Mouse (Mus musculus) lung, postnatal 0 days (tissue): ENCODE measurements at regions not wholly inside any gene's neighbourhood (a gene's known extent, or its start where the extent isn't known, plus 50 kb on each side); places are given as distances from the start of the nearest gene placed in this dataset.

Experiments
- CTCF ChIP-seq: IDR thresholded peaks from 2 replicates; pipeline ENCODE4 v1.5.1; 2016; ENCODE audit warnings: antibody characterized with exemption, mild to moderate bottlenecking
- EP300 ChIP-seq: IDR thresholded peaks from 2 replicates; pipeline ENCODE4 v1.6.1; 2016; ENCODE audit warnings: antibody characterized with exemption, mild to moderate bottlenecking, control low read depth

DNA sequence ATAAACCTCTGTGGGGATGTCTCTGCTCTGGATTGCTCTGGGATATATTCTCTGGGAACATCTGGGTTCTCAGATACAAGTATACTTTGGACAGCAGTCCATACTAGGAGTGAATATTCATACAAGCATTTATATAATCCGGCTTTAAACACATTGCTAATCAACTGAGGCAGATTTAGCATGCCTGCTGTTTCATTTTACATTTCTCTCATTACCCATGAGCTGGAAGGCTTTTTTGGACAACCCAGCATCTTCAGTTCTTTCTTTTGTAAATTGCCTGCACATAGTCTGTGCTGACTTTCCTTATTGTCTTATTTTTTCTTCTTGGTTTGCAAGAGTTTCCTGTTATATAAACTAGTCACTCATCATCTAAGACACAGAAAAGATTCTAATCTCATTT is 131.9 kb upstream of the Cp start:
- TF ChIP-seq CTCF: no peak
- TF ChIP-seq EP300: no peak
